Mouse (Mus musculus) kidney, adult 2 months (tissue): ENCODE measurements at regions not wholly inside any gene's neighbourhood (a gene's known extent, or its start where the extent isn't known, plus 50 kb on each side); places are given as distances from the start of the nearest gene placed in this dataset.
A peak's percentile ranks its signal among the peaks of the same experiment; 100 is the strongest.

Source experiments
- DNase-seq: peaks from one replicate; pipeline ENCODE4 v3.0.0; 2021
- H3K27ac ChIP-seq: fragments of 200-500 bp; 2 replicates; pipeline ENCODE4 v1.5.1; 2012; ENCODE audit warnings: low read depth, low read length, control low read depth, inconsistent platforms; ENCODE audit not compliant: insufficient read depth
- H3K27me3 ChIP-seq: fragments of 200-500 bp; replicated peaks from 2 replicates; pipeline ENCODE4 v1.6.1; 2012; ENCODE audit warnings: mild to moderate bottlenecking, moderate library complexity, low read length, inconsistent platforms; ENCODE audit not compliant: control insufficient read depth, insufficient read depth
- H3K36me3 ChIP-seq: fragments of 200-500 bp; 2 replicates; pipeline ENCODE4 v1.6.1; 2012; ENCODE audit warnings: mild to moderate bottlenecking, moderate library complexity, low read length, inconsistent platforms; ENCODE audit not compliant: control insufficient read depth, insufficient read depth
- H3K4me1 ChIP-seq: fragments of 200-500 bp; 2 replicates; pipeline ENCODE4 v1.6.1; 2011; ENCODE audit warnings: low read length; ENCODE audit not compliant: control insufficient read depth, insufficient read depth
- H3K4me3 ChIP-seq: fragments of 200-500 bp; 2 replicates; pipeline ENCODE4 v1.5.1; 2011; ENCODE audit warnings: mild to moderate bottlenecking, low read depth, low read length, control low read depth; ENCODE audit not compliant: insufficient read depth
- CTCF ChIP-seq: fragments of 200-500 bp; conservative IDR thresholded peaks from 2 replicates; pipeline ENCODE4 v1.5.1; 2011; ENCODE audit warnings: low read depth, mild to moderate bottlenecking, control low read depth, low read length, moderate library complexity, mixed read lengths; ENCODE audit not compliant: insufficient read depth, insufficient read length
- POLR2A ChIP-seq: fragments of 200-500 bp; IDR thresholded peaks from one replicate; pipeline ENCODE4 v1.6.1; 2011; ENCODE audit warnings: low read depth, low read length, control low read depth
- WGBS: fragments of 180-500 bp; shearing (Covaris S2); methylation state at CpG from one replicate; pipeline ENCODE4 v1.1.7; 2018; 5-methylcytosine and 5-hydroxymethylcytosine counted together

GRCm38 (mm10) chr8:116398565-116399205 lies 106.1 kb upstream of the Dynlrb2 start:
- Histone ChIP-seq H3K4me1 (peaks cover 10% of the 10 kb centered on the region; the same call in 1 of the 2 replicates), H3K27me3 (no peaks in the 10 kb centered on the region), H3K4me3 (no peak overlapping the region), H3K36me3 (no peaks in the 10 kb centered on the region), H3K27ac (no peak overlapping the region)
- TF ChIP-seq CTCF = no peak
- no peak for TF ChIP-seq POLR2A
- peak; percentile 28 for DNase-seq
- 38% methylated on average over 11 of the region's 11 CpGs for WGBS

- 78% methylated on average over 23 of the region's 23 CpGs for WGBS
- DNase-seq = no peak
- no peak for TF ChIP-seq POLR2A
- no peak for TF ChIP-seq CTCF
- Histone ChIP-seq H3K27ac (no peak overlapping the region), H3K4me1 (no peaks in the 10 kb centered on the region), H3K27me3 (no peaks in the 10 kb centered on the region), H3K4me3 (no peak overlapping the region), H3K36me3 (no peaks in the 10 kb centered on the region)
These were observed 119.4 kb upstream of the Dynlrb2 start for GRCm38 (mm10) chr8:116385193-116385955.

GRCm38 (mm10) chr8:116384418-116385089 lies 120.2 kb upstream of the Dynlrb2 start:
- H3K27ac ChIP-seq = no peak overlapping the region
- no peaks in the 10 kb centered on the region for H3K27me3 ChIP-seq
- TF ChIP-seq POLR2A (no peak), CTCF (no peak)
- H3K36me3 ChIP-seq = no peaks in the 10 kb centered on the region
- H3K4me3 ChIP-seq = no peak overlapping the region
- WGBS = 79% methylated on average over 15 of the region's 15 CpGs
- H3K4me1 ChIP-seq = no peaks in the 10 kb centered on the region
- DNase-seq = no peak

GRCm38 (mm10) chr8:116383495-116384417 lies 121.0 kb upstream of the Dynlrb2 start:
- H3K27ac ChIP-seq = no peak overlapping the region
- no peaks in the 10 kb centered on the region for H3K4me1 ChIP-seq
- no peak for DNase-seq
- WGBS = 38% methylated on average over 14 of the region's 14 CpGs
- no peak overlapping the region for H3K4me3 ChIP-seq
- H3K27me3 ChIP-seq = no peaks in the 10 kb centered on the region
- TF ChIP-seq CTCF (no peak), POLR2A (no peak)
- no peaks in the 10 kb centered on the region for H3K36me3 ChIP-seq

- Histone ChIP-seq H3K4me1 (no peaks in the 10 kb centered on the region), H3K27me3 (no peaks in the 10 kb centered on the region), H3K27ac (no peak overlapping the region), H3K4me3 (no peak overlapping the region), H3K36me3 (no peaks in the 10 kb centered on the region)
- DNase-seq = no peak
- TF ChIP-seq POLR2A = no peak
- TF ChIP-seq CTCF = no peak
- 79% methylated on average over 8 of the region's 8 CpGs for WGBS
These were observed 121.7 kb upstream of the Dynlrb2 start for GRCm38 (mm10) chr8:116383036-116383435.

- DNase-seq = peak; percentile 30
- no peaks in the 10 kb centered on the region for H3K27me3 ChIP-seq
- H3K27ac ChIP-seq = no peak overlapping the region
- H3K36me3 ChIP-seq = no peaks in the 10 kb centered on the region
- TF ChIP-seq CTCF = no peak
- TF ChIP-seq POLR2A = no peak
- H3K4me1 ChIP-seq = no peaks in the 10 kb centered on the region
- no peak overlapping the region for H3K4me3 ChIP-seq
- 77% methylated on average over 4 of the region's 4 CpGs for WGBS
These were observed 124.2 kb upstream of the Dynlrb2 start for GRCm38 (mm10) chr8:116380601-116381000.

GRCm38 (mm10) chr8:116379851-116380250 lies 124.9 kb upstream of the Dynlrb2 start:
- no peaks in the 10 kb centered on the region for H3K4me1 ChIP-seq
- no peak overlapping the region for H3K4me3 ChIP-seq
- H3K36me3 ChIP-seq = no peaks in the 10 kb centered on the region
- no peak for DNase-seq
- 48% methylated on average over 3 of the region's 3 CpGs for WGBS
- no peaks in the 10 kb centered on the region for H3K27me3 ChIP-seq
- H3K27ac ChIP-seq = no peak overlapping the region
- no peak for TF ChIP-seq POLR2A
- no peak for TF ChIP-seq CTCF
